Mouse (Mus musculus): ENCODE measurements around the gene Ndufs1. TPM values are rescaled to one million over a fixed set of nuclear protein-coding genes. Genes with fewer than 3 reads are reported as not detected.

The Ndufs1 gene
- polyA plus RNA-seq, 1 experiment = 12.6 TPM

- 45% methylated on average over 22 of the region's 22 CpGs for WGBS
- TF ChIP-seq POLR2A (IDR thresholded peaks at IDR 0.05; ENCODE audit: low read depth, low read length) (no peak), CTCF (IDR thresholded peaks at IDR 0.05; ENCODE audit: extremely low read depth, insufficient read depth, insufficient read length, insufficient replicate concordance) (no peak)
- no peak for DNase-seq (ENCODE audit: low read depth in 1 of 2, low spot score in 2 of 2)
Measured at GRCm38 (mm10) chr1:63213478-63214270, 37.0 kb upstream of the Ndufs1 start.

GRCm38 (mm10) chr1:63209861-63210529 is 33.4 kb upstream of the Ndufs1 start:
- 70% methylated on average over 6 of the region's 6 CpGs for WGBS
- Histone ChIP-seq H3K36me3 (ENCODE audit: control insufficient read depth, insufficient read depth, low read length) (no peaks in the 10 kb centered on the region), H3K27me3 (ENCODE audit: control insufficient read depth, insufficient read depth, low read length) (no peaks in the 10 kb centered on the region), H3K4me1 (ENCODE audit: control insufficient read depth, insufficient read depth, insufficient read length) (no peaks in the 10 kb centered on the region), H3K4me3 (ENCODE audit: extremely low read depth, insufficient read depth, insufficient read length) (no peak overlapping the region), H3K27ac (ENCODE audit: insufficient read depth, low read length) (no peak overlapping the region)
- no peak for DNase-seq (ENCODE audit: low read depth in 1 of 2, low spot score in 2 of 2)
- no peak for TF ChIP-seq CTCF (IDR thresholded peaks at IDR 0.05; ENCODE audit: extremely low read depth, insufficient read depth, insufficient read length, insufficient replicate concordance)
- TF ChIP-seq POLR2A (IDR thresholded peaks at IDR 0.05; ENCODE audit: low read depth, low read length) = no peak

More at GRCm38 (mm10) chr1:63213478-63214270, 37.0 kb upstream of the Ndufs1 start:
- H3K27me3 ChIP-seq (ENCODE audit: control insufficient read depth, insufficient read depth, low read length) = no peaks in the 10 kb centered on the region
- no peaks in the 10 kb centered on the region for H3K36me3 ChIP-seq (ENCODE audit: control insufficient read depth, insufficient read depth, low read length)
- no peak overlapping the region for H3K27ac ChIP-seq (ENCODE audit: insufficient read depth, low read length)
- H3K4me3 ChIP-seq (ENCODE audit: extremely low read depth, insufficient read depth, insufficient read length) = no peak overlapping the region
- H3K4me1 ChIP-seq (ENCODE audit: control insufficient read depth, insufficient read depth, insufficient read length) = no peaks in the 10 kb centered on the region

GRCm38 (mm10) chr1:63207607-63208006 is 31.0 kb upstream of the Ndufs1 start:
- H3K4me3 ChIP-seq (ENCODE audit: extremely low read depth, insufficient read depth, insufficient read length) = no peak overlapping the region
- no peak for DNase-seq (ENCODE audit: low read depth in 1 of 2, low spot score in 2 of 2)
- no peak overlapping the region for H3K27ac ChIP-seq (ENCODE audit: insufficient read depth, low read length)
- H3K27me3 ChIP-seq (ENCODE audit: control insufficient read depth, insufficient read depth, low read length) = no peaks in the 10 kb centered on the region
- 85% methylated on average over 3 of the region's 3 CpGs for WGBS
- TF ChIP-seq CTCF (IDR thresholded peaks at IDR 0.05; ENCODE audit: extremely low read depth, insufficient read depth, insufficient read length, insufficient replicate concordance) (no peak), POLR2A (IDR thresholded peaks at IDR 0.05; ENCODE audit: low read depth, low read length) (no peak)
- no peaks in the 10 kb centered on the region for H3K36me3 ChIP-seq (ENCODE audit: control insufficient read depth, insufficient read depth, low read length)
- no peaks in the 10 kb centered on the region for H3K4me1 ChIP-seq (ENCODE audit: control insufficient read depth, insufficient read depth, insufficient read length)

GRCm38 (mm10) chr1:63204660-63205394 is 28.2 kb upstream of the Ndufs1 start:
- H3K4me3 ChIP-seq (ENCODE audit: extremely low read depth, insufficient read depth, insufficient read length) = no peak overlapping the region
- H3K27me3 ChIP-seq (ENCODE audit: control insufficient read depth, insufficient read depth, low read length) = no peaks in the 10 kb centered on the region
- H3K4me1 ChIP-seq (ENCODE audit: control insufficient read depth, insufficient read depth, insufficient read length) = no peaks in the 10 kb centered on the region
- TF ChIP-seq CTCF (IDR thresholded peaks at IDR 0.05; ENCODE audit: extremely low read depth, insufficient read depth, insufficient read length, insufficient replicate concordance) (no peak), POLR2A (IDR thresholded peaks at IDR 0.05; ENCODE audit: low read depth, low read length) (no peak)
- no peak overlapping the region for H3K27ac ChIP-seq (ENCODE audit: insufficient read depth, low read length)
- no peaks in the 10 kb centered on the region for H3K36me3 ChIP-seq (ENCODE audit: control insufficient read depth, insufficient read depth, low read length)
- DNase-seq (ENCODE audit: low read depth in 1 of 2, low spot score in 2 of 2) = no peak
- WGBS = 64% methylated on average over 7 of the region's 7 CpGs

- WGBS = 39% methylated on average over 7 of the region's 7 CpGs
- no peak overlapping the region for H3K27ac ChIP-seq (ENCODE audit: insufficient read depth, low read length)
- no peak for DNase-seq (ENCODE audit: low read depth in 1 of 2, low spot score in 2 of 2)
- no peaks in the 10 kb centered on the region for H3K36me3 ChIP-seq (ENCODE audit: control insufficient read depth, insufficient read depth, low read length)
- no peaks in the 10 kb centered on the region for H3K4me1 ChIP-seq (ENCODE audit: control insufficient read depth, insufficient read depth, insufficient read length)
- H3K4me3 ChIP-seq (ENCODE audit: extremely low read depth, insufficient read depth, insufficient read length) = no peak overlapping the region
- TF ChIP-seq CTCF (IDR thresholded peaks at IDR 0.05; ENCODE audit: extremely low read depth, insufficient read depth, insufficient read length, insufficient replicate concordance) (no peak), POLR2A (IDR thresholded peaks at IDR 0.05; ENCODE audit: low read depth, low read length) (no peak)
- H3K27me3 ChIP-seq (ENCODE audit: control insufficient read depth, insufficient read depth, low read length) = no peaks in the 10 kb centered on the region
Measured at GRCm38 (mm10) chr1:63203950-63204659, 27.5 kb upstream of the Ndufs1 start.

DNA sequence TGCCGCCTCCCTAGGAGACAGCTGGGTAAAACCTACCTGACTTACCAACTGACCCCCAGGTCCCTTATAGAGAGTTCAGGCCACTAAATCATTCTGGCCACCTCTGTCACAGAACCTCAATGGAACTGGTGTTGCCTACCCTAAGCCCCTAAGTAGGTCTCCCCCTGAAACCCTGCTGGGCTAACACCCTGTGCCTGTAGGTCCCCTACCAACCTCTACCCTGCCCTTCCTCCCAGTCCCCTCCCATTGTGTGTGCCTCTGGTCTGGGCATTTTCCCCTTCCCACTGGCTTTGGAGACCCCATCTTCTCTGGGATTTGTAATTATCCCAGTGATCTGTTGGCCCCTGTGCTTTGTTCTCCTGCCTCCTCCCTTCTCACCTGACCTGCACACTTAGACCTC is 26.8 kb upstream of the Ndufs1 start:
- H3K4me3 ChIP-seq (ENCODE audit: extremely low read depth, insufficient read depth, insufficient read length) = no peak overlapping the region
- H3K27me3 ChIP-seq (ENCODE audit: control insufficient read depth, insufficient read depth, low read length) = no peaks in the 10 kb centered on the region
- H3K27ac ChIP-seq (ENCODE audit: insufficient read depth, low read length) = no peak overlapping the region
- H3K4me1 ChIP-seq (ENCODE audit: control insufficient read depth, insufficient read depth, insufficient read length) = no peaks in the 10 kb centered on the region
- no peak for TF ChIP-seq POLR2A (IDR thresholded peaks at IDR 0.05; ENCODE audit: low read depth, low read length)
- TF ChIP-seq CTCF (IDR thresholded peaks at IDR 0.05; ENCODE audit: extremely low read depth, insufficient read depth, insufficient read length, insufficient replicate concordance) = no peak
- WGBS = 94% methylated on average over 1 of the region's 1 CpGs
- no peaks in the 10 kb centered on the region for H3K36me3 ChIP-seq (ENCODE audit: control insufficient read depth, insufficient read depth, low read length)
- no peak for DNase-seq (ENCODE audit: low read depth in 1 of 2, low spot score in 2 of 2)

Data from spleen, adult 2 months (tissue).